Mouse (Mus musculus) midbrain, embryonic 14.5 days (tissue): Measurements from ENCODE around the gene Gm17660. TPM values are rescaled to one million over a fixed set of nuclear protein-coding genes. Genes with fewer than 3 reads are reported as not detected.
"Not testable (repeated sequence)": the region's sequence is repeated elsewhere in the genome, so short reads cannot be mapped to it uniquely, and the experiment has no call there.

Experiments
- ATAC-seq: fragments of 200-750 bp; cut with Nextera tagmentation; 2 replicates; pipeline ENCODE4 v1.8.0; 2017; ENCODE audit warnings: moderate number of reproducible peaks, moderate library complexity; ENCODE audit not compliant: low FRiP score, low TSS enrichment
- DNase-seq: peaks from one replicate; pipeline ENCODE4 v3.0.0-alpha.2; 2015
- H3K27ac ChIP-seq: fragments of 300-500 bp; sonication (generic); replicated peaks from 2 replicates; pipeline ENCODE4 v1.5.1; 2014; ENCODE audit warnings: mild to moderate bottlenecking, low read depth, low read length, moderate library complexity
- H3K27me3 ChIP-seq: fragments of 300-500 bp; sonication (generic); 2 replicates; pipeline ENCODE4 v1.6.1; 2014; ENCODE audit warnings: low read length, control low read depth, mixed read lengths; ENCODE audit not compliant: control insufficient read depth, insufficient read depth
- H3K36me3 ChIP-seq: fragments of 300-500 bp; sonication (generic); 2 replicates; pipeline ENCODE4 v1.6.1; 2014; ENCODE audit warnings: low read length, control low read depth; ENCODE audit not compliant: control insufficient read depth, insufficient read depth
- H3K4me1 ChIP-seq: fragments of 300-500 bp; sonication (generic); 2 replicates; pipeline ENCODE4 v1.6.1; 2014; ENCODE audit warnings: mild to moderate bottlenecking, antibody characterized with exemption, low read length, control low read depth; ENCODE audit not compliant: control insufficient read depth, insufficient read depth
- H3K4me2 ChIP-seq: fragments of 300-500 bp; sonication (generic); 2 replicates; pipeline ENCODE4 v1.6.1; 2014; ENCODE audit warnings: mild to moderate bottlenecking, low read length, moderate library complexity
- H3K4me3 ChIP-seq: fragments of 300-500 bp; sonication (generic); replicated peaks from 2 replicates; pipeline ENCODE4 v1.5.1; 2014; ENCODE audit warnings: low read depth, low read length
- H3K9ac ChIP-seq: fragments of 300-500 bp; sonication (generic); replicated peaks from 2 replicates; pipeline ENCODE4 v1.6.1; 2014; ENCODE audit warnings: mild to moderate bottlenecking, low read length, moderate library complexity
- H3K9me3 ChIP-seq: fragments of 300-500 bp; sonication (generic); 2 replicates; pipeline ENCODE4 v1.6.1; 2016; ENCODE audit warnings: low read length, control low read depth, mixed read lengths; ENCODE audit not compliant: control insufficient read depth
- WGBS: fragments of 180-500 bp; shearing (Covaris S2); extraction: QIAGEN DNeasy Blood & Tissue Kit; methylation state at CpG from one replicate; pipeline ENCODE4 v1.1.7; 2014; 5-methylcytosine and 5-hydroxymethylcytosine counted together
- microRNA-seq: library from miRNA; unstranded; fragments of <30 nt; microRNA quantifications from one replicate; pipeline ENCODE4, GENCODE M21; 2016
- polyA plus RNA-seq: library from polyadenylated mRNA; unstranded; fragments of >200 nt; fragmentation: Nextera tagmentation; extraction: Ambion mirVana; gene quantifications from 2 replicates; pipeline ENCODE4 v1.2.1, GENCODE M21; 2014

The Gm17660 gene
- polyA plus RNA-seq, 1 experiment from 2014 or later, result not detected

DNA sequence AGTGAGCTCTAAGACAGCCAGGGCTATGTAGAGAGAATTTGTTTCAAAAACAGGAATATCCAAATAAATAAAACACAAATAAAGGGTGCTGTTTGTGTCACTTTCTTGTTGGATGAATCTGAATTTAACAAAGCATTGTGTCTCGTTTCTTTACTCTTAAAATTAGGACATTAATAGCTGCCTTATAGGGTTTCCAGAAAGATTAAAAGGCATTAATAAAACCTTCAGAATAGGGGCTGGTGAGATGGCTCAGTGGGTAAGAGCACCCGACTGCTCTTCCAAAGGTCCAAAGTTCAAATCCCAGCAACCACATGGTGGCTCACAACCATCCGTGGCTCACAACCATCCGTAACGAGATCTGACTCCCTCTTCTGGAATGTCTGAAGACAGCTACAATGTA lies 53.2 kb downstream of the Gm17660 start:
- H3K4me3 ChIP-seq, H3K27me3 ChIP-seq, ATAC-seq, H3K9me3 ChIP-seq, H3K4me1 ChIP-seq, DNase-seq, H3K4me2 ChIP-seq, H3K9ac ChIP-seq, H3K27ac ChIP-seq, H3K36me3 ChIP-seq: not testable (repeated sequence)
- WGBS, result 86% methylated on average over 5 of the region's 5 CpGs

DNA sequence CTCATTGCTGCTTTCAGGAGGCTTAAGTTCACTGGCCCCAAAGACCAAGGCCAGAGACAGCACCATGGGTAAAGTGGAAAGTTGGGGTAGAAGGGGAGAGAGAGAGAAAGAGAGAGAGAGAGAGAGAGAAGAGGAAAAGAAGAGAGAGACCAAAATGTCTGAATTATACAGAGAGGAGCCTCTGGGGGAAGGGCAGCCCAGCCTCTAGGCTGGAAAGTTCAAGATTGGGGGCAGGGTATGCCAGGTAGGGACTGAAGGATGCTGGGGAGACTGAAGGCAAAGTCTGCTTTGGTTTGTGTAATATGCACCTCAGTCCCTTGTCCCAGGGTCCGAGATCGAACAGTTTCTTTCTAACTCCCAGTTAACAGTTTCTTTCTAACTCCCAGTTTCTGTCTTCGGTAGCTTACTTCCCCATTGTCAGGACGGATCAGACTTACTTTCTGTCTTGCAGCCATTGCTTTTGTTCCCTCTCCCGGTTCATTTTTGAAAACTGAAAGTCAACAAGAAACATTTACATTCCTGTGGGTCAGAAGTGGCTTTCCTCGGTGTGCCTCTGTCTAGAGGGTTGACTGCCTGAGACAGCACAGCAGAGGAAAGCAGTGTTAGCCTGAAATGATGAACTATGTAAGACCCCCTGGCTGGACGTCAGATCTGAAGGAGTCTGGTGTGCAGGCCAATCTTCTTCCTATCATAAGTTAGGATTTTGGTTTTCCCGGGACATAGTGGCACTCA lies 54.0 kb downstream of the Gm17660 start:
- no peak overlapping the region for H3K9ac ChIP-seq
- H3K27me3 ChIP-seq, result no peaks in the 10 kb centered on the region
- no peak overlapping the region for H3K27ac ChIP-seq
- DNase-seq (no peak), ATAC-seq (no peak)
- H3K4me3 ChIP-seq, result no peak overlapping the region
- H3K4me2 ChIP-seq, result no peak overlapping the region
- H3K9me3 ChIP-seq, result no peaks in the 10 kb centered on the region
- H3K36me3 ChIP-seq, result no peaks in the 10 kb centered on the region
- 0 out of 2 replicates have a peak, but pooled peaks cover 7% of the 10 kb centered on the region for H3K4me1 ChIP-seq
- 72% methylated on average over 8 of the region's 8 CpGs for WGBS

DNA sequence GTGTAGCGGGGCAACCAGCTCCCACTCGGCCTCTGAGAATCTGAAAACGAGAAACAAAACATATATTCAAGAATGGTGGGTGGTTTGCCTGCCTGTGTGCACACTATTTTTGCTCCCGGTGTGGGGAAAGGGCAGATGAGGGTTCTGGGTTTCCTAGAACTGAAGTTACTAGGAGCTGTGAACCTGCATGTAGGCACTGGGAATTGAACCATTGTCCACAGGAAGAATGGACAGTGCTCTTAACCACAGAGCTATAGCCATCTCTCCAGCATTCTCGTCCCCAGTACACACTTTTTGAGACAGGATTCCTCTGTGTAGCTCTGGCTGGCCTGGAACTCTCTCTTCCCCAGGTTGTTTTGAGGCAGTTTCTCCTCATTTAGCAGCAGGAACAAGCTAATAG lies 54.9 kb downstream of the Gm17660 start:
- Histone ChIP-seq H3K36me3 (no peaks in the 10 kb centered on the region), H3K9me3 (no peaks in the 10 kb centered on the region), H3K4me3 (peak overlapping the region; percentile 43; the same call in 1 of the 2 replicates), H3K9ac (peak overlapping the region; percentile 48; the same call in 1 of the 2 replicates), H3K4me1 (0 out of 2 replicates have a peak, but pooled peaks cover 7% of the 10 kb centered on the region), H3K27ac (no peak overlapping the region), H3K4me2 (peak overlapping the region; percentile 79), H3K27me3 (no peaks in the 10 kb centered on the region)
- ATAC-seq, result no peak
- 28% methylated on average over 5 of the region's 5 CpGs for WGBS
- no peak for DNase-seq

DNA sequence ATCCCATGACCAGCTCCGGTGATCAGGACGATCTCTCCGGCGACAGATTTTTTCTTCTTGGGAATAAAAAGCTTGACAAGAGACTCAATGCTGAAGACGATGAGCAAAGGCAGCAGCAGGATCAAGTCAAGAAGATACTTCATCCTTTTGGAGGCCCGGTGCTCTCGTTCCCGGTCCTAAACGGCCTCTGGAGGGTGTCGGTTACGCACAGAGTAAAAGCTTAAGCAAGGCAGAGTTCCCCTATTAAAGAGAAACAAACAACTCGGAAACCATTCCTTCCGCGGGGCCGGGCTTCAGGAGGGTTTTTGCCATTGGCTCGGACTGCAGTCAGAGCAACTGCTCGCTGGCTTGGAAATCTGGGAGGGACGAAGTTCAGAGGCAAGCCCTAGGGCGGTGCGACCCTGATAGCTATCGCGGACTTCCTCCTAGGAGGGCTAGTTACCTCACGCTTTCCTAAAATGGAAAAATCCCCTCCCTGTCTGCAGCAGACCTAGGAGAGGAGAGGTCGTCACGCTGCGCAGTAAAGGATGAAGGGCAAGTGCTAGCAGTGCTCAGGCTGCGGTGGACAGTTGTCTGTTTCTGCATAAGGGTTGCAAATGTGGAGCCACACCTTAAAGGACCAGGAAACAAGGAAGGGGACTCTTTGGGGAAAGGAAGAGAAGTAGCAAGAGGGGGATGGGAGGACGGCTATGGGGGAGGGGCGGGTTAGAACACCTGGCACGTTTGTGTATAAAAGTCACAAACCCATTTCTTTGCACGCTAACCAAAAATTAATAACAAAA lies 55.6 kb downstream of the Gm17660 start, which contains the start of gene Hsd17b11:
Hsd17b11 (minus strand) TSS at position 323 of the 782 bp plus-strand sequence.
- 0 out of 2 replicates have a peak, but pooled peaks cover 7% of the 10 kb centered on the region for H3K4me1 ChIP-seq
- no peaks in the 10 kb centered on the region for H3K27me3 ChIP-seq
- H3K36me3 ChIP-seq, result no peaks in the 10 kb centered on the region
- peak; percentile 40; the same call in 1 of the 2 replicates for ATAC-seq
- peak within 1 kb of the TSS; percentile 43 for H3K4me3 ChIP-seq
- H3K9ac ChIP-seq, result peak within 1 kb of the TSS; percentile 48
- 2% methylated on average over 31 of the region's 31 CpGs for WGBS
- peak; percentile 76 for DNase-seq
- H3K9me3 ChIP-seq, result no peaks in the 10 kb centered on the region
- H3K4me2 ChIP-seq, result peak within 1 kb of the TSS; percentile 79
- H3K27ac ChIP-seq, result no peak within 1 kb of the TSS

Small RNA genes within 50 kb of the gene (microRNA-seq; reads per million reads assigned to microRNA genes)
- 2.8 reads per million, percentile 19 among the genes with 10 or more reads in this experiment for gene Mir5619

Other genes starting within 250 kb of the Gm17660 start
- gene Klhl8, start 166.3 kb downstream of the Gm17660 start, polyA plus RNA-seq, result 35.3 and 47.3 TPM in 2 replicates
- not detected in 2 replicates for gene Hsd17b13, start 100.2 kb downstream of the Gm17660 start, polyA plus RNA-seq
- gene Hsd17b11, start 55.7 kb downstream of the Gm17660 start, polyA plus RNA-seq, result 1.7 and 1.8 TPM in 2 replicates
- gene Nudt9, start 31.3 kb downstream of the Gm17660 start, polyA plus RNA-seq, result 56.0 and 56.1 TPM in 2 replicates
- gene Sparcl1, start 36.1 kb upstream of the Gm17660 start, polyA plus RNA-seq, result 118 and 147 TPM in 2 replicates
- gene Dspp, start 93.1 kb upstream of the Gm17660 start, polyA plus RNA-seq, result not detected in 2 replicates
- gene Dmp1, start 125.0 kb upstream of the Gm17660 start, polyA plus RNA-seq, result 0.50 and 0.66 TPM in 2 replicates
- not detected in 2 replicates for gene Ibsp, start 221.6 kb upstream of the Gm17660 start, polyA plus RNA-seq
- not detected in 2 replicates for gene Mepe, start 247.7 kb upstream of the Gm17660 start, polyA plus RNA-seq